ENCODE assay signal across 12 mouse cellular contexts in the genomic region with DNA sequence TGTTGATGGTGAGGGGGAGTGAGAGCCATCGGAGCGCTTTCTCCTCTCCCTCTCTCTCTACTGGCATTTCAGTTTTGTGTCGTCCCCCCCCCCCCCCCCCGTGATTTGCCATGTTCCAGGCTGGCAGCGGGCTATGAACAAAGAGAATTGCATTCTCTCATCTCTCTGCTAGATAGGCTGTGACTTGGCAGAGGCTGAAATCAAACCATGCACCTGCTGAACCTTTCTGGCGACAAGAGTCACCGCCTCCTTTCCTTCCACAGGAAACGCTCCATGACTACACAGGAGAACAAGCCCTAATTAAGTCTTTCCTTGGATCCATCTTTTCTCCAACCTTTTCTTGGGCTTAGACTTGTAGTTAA. TPM values are rescaled to one million over a fixed set of nuclear protein-coding genes. Genes with fewer than 3 reads are reported as not detected.
DNase-seq lines count a peak whose midpoint lies in the region; ATAC-seq and TF ChIP-seq lines count a peak whose summit lies in the region.
"Had no signal": no experiment of that assay in that cellular context is flagged by ENCODE, and none has a peak within 500 bp of the region (broad histone marks: within the 10 kb centered on the region; RNA-seq: fewer than 3 reads in every experiment).

No protein-coding gene starts in this region.

- H3K79me2 ChIP-seq in CH12.LX (replicated peaks; ENCODE audit: control insufficient read depth, extremely low read depth, insufficient read depth, poor library complexity, severe bottlenecking) = no peaks in the 10 kb centered on the region

- peaks cover 9% of the 10 kb centered on the region; the same call in 1 of the 2 replicates for H3K27me3 ChIP-seq in hindbrain, embryonic 10.5 days (ENCODE audit: insufficient read depth, poor library complexity, severe bottlenecking)
- no peaks in the 10 kb centered on the region for H3K27me3 ChIP-seq in hindbrain, embryonic 11.5 days (ENCODE audit: control insufficient read depth, insufficient read depth, low read length)
- H3K27me3 ChIP-seq in CH12.LX (replicated peaks) = no peaks in the 10 kb centered on the region
- H3K27me3 ChIP-seq in embryonic facial prominence, embryonic 14.5 days (replicated peaks; ENCODE audit: control insufficient read depth, insufficient read depth, low read length) = no peaks in the 10 kb centered on the region
- H3K27me3 ChIP-seq in intestine, embryonic 15.5 days (replicated peaks) = no peaks in the 10 kb centered on the region

- WGBS in hindbrain, embryonic 10.5 days = 49% methylated on average over 7 of the region's 8 CpGs
- 56% methylated on average over 6 of the region's 8 CpGs for WGBS in hindbrain, embryonic 11.5 days
- 48% methylated on average over 6 of the region's 8 CpGs for WGBS in embryonic facial prominence, embryonic 14.5 days
- WGBS in intestine, embryonic 15.5 days = 31% methylated on average over 7 of the region's 8 CpGs

- dilution Hi-C loops in CH12.LX (cut with MboI; ENCODE audit: extremely low pct_ligation_motif_present, extremely low pct_unique_long_range_greater_than_20kb, low sequenced_read_pairs) = no loop called here

- TF ChIP-seq EP300 in CH12.LX (IDR thresholded peaks at IDR 0.05; ENCODE audit: low read length) = no peak

- H3K4me2 ChIP-seq in hindbrain, embryonic 11.5 days (replicated peaks; ENCODE audit: low read depth, low read length) = no peak overlapping the region
- H3K4me2 ChIP-seq in CH12.LX (ENCODE audit: insufficient read depth, low read depth, poor library complexity, severe bottlenecking) = peak overlapping the region; percentile 73
- H3K4me2 ChIP-seq in embryonic facial prominence, embryonic 14.5 days (ENCODE audit: low read depth, low read length) = no peak overlapping the region
- H3K4me2 ChIP-seq in intestine, embryonic 15.5 days (replicated peaks) = peak overlapping the region; percentile 52

- in situ Hi-C loops in CH12.LX (cut with MboI; ENCODE audit: low pct_ligation_motif_present, low pct_unique_long_range_greater_than_20kb, low sequenced_read_pairs) = no loop called here

- ATAC-seq in hindbrain, embryonic 11.5 days (ENCODE audit: low FRiP score) = no peak
- ATAC-seq in embryonic facial prominence, embryonic 14.5 days (ENCODE audit: low read depth) = no peak
- peak; percentile 9; the same call in 1 of the 2 replicates for ATAC-seq in intestine, embryonic 15.5 days

- peak overlapping the region; percentile 66; the same call in 1 of the 2 replicates for H3K27ac ChIP-seq in hindbrain, embryonic 10.5 days
- no peak overlapping the region for H3K27ac ChIP-seq in hindbrain, embryonic 11.5 days (ENCODE audit: low read depth, low read length)
- H3K27ac ChIP-seq in CH12.LX (ENCODE audit: insufficient read depth, low read depth) = no peak overlapping the region
- no peak overlapping the region for H3K27ac ChIP-seq in embryonic facial prominence, embryonic 14.5 days (replicated peaks; ENCODE audit: low read depth, low read length)
- peak overlapping the region; percentile 85; the same call in 1 of the 2 replicates for H3K27ac ChIP-seq in intestine, embryonic 15.5 days
- H3K27ac ChIP-seq: layer of hippocampus, adult 2 months had no signal

- H3K9me3 ChIP-seq in hindbrain, embryonic 10.5 days = no peaks in the 10 kb centered on the region
- no peaks in the 10 kb centered on the region for H3K9me3 ChIP-seq in hindbrain, embryonic 11.5 days (ENCODE audit: control insufficient read depth, low read length)
- H3K9me3 ChIP-seq in CH12.LX (replicated peaks; ENCODE audit: low read length) = peaks cover 2% of the 10 kb centered on the region
- H3K9me3 ChIP-seq in embryonic facial prominence, embryonic 14.5 days (ENCODE audit: control insufficient read depth, low read length) = no peaks in the 10 kb centered on the region
- H3K9me3 ChIP-seq in intestine, embryonic 15.5 days = no peaks in the 10 kb centered on the region

- no peak for TF ChIP-seq CTCF in CH12.LX (conservative IDR thresholded peaks at IDR 0.05 in 1 of 2, IDR thresholded peaks at IDR 0.05 in 1 of 2; ENCODE audit: low read depth in 2 of 2, low read length in 2 of 2)

- no peak for TF ChIP-seq POLR2A in CH12.LX (IDR thresholded peaks at IDR 0.05; ENCODE audit: low read depth, low read length)

- peak overlapping the region; percentile 23; the same call in 1 of the 2 replicates for H3K4me3 ChIP-seq in hindbrain, embryonic 10.5 days
- H3K4me3 ChIP-seq in hindbrain, embryonic 11.5 days (ENCODE audit: low read depth, low read length) = no peak overlapping the region
- H3K4me3 ChIP-seq in CH12.LX (replicated peaks in 1 of 3; ENCODE audit: low read depth in 2 of 3, low read length in 2 of 3, poor library complexity in 1 of 3) = no peak overlapping the region
- H3K4me3 ChIP-seq in embryonic facial prominence, embryonic 14.5 days (ENCODE audit: low read depth, low read length) = no peak overlapping the region
- no peak overlapping the region for H3K4me3 ChIP-seq in intestine, embryonic 15.5 days (replicated peaks)
- H3K4me3 ChIP-seq: layer of hippocampus, adult 2 months had no signal

- no peak for TF ChIP-seq RAD21 in CH12.LX (IDR thresholded peaks at IDR 0.05; ENCODE audit: low read depth, low read length)

- H3K36me3 ChIP-seq in hindbrain, embryonic 10.5 days = no peaks in the 10 kb centered on the region
- no peaks in the 10 kb centered on the region for H3K36me3 ChIP-seq in hindbrain, embryonic 11.5 days (ENCODE audit: control insufficient read depth, insufficient read depth, low read length)
- no peaks in the 10 kb centered on the region for H3K36me3 ChIP-seq in CH12.LX (replicated peaks in 1 of 2; ENCODE audit: control insufficient read depth in 1 of 2, insufficient read depth in 1 of 2, low read length in 1 of 2)
- H3K36me3 ChIP-seq in embryonic facial prominence, embryonic 14.5 days (ENCODE audit: control insufficient read depth, insufficient read depth, low read length) = no peaks in the 10 kb centered on the region
- H3K36me3 ChIP-seq in intestine, embryonic 15.5 days = no peaks in the 10 kb centered on the region

- no peak for DNase-seq in hindbrain, embryonic 10.5 days (ENCODE audit: low spot score)
- DNase-seq in hindbrain, embryonic 11.5 days (ENCODE audit: low spot score) = no peak
- DNase-seq in CH12.LX (ENCODE audit: extremely low read depth) = no peak
- no peak for DNase-seq in embryonic facial prominence, embryonic 14.5 days (ENCODE audit: low spot score)
- DNase-seq in thymus, postnatal 10 days (ENCODE audit: low spot score in 2 of 2) = no peak
- no peak for DNase-seq in ovary, postnatal 10 days (ENCODE audit: low spot score)
- DNase-seq in c-Kit-positive CD71-positive TER-119-positive erythroid progenitor cells, embryonic 14.5 days (ENCODE audit: low spot score) = no peak
- DNase-seq: cerebellum, adult 8-10 months; gastrocnemius, postnatal 36 days; right cerebral cortex, postnatal 14 days had no signal

- H3K4me1 ChIP-seq in hindbrain, embryonic 10.5 days (replicated peaks) = peaks cover 28% of the 10 kb centered on the region
- no peaks in the 10 kb centered on the region for H3K4me1 ChIP-seq in hindbrain, embryonic 11.5 days (replicated peaks; ENCODE audit: control insufficient read depth, insufficient read depth, low read length)
- H3K4me1 ChIP-seq in CH12.LX (ENCODE audit: control insufficient read depth in 1 of 2, insufficient read depth in 2 of 2) = peaks cover 3 to 26% of the 10 kb centered on the region in 2 experiments; a peak in 2 of 4 replicates
- no peaks in the 10 kb centered on the region for H3K4me1 ChIP-seq in embryonic facial prominence, embryonic 14.5 days (ENCODE audit: control insufficient read depth, insufficient read depth, low read length)
- H3K4me1 ChIP-seq in intestine, embryonic 15.5 days (replicated peaks) = 0 out of 2 replicates have a peak, but pooled peaks cover 2% of the 10 kb centered on the region

- H3K9ac ChIP-seq in hindbrain, embryonic 11.5 days (ENCODE audit: low read depth, low read length) = no peak overlapping the region
- no peak overlapping the region for H3K9ac ChIP-seq in CH12.LX (ENCODE audit: insufficient read depth, low read depth)
- 0 out of 2 replicates have a peak overlapping the region, but pooled peaks have one; percentile 15 for H3K9ac ChIP-seq in embryonic facial prominence, embryonic 14.5 days (ENCODE audit: low read depth, low read length)
- 0 out of 2 replicates have a peak overlapping the region, but pooled peaks have one; percentile 13 for H3K9ac ChIP-seq in intestine, embryonic 15.5 days

TF ChIP-seq in CH12.LX, 34 proteins besides CTCF, POLR2A, EP300 and RAD21 (continues in another document):
- TF ChIP-seq ETS1 (conservative IDR thresholded peaks at IDR 0.05; ENCODE audit: low read depth, low read length) (no peak), GABPA (IDR thresholded peaks at IDR 0.05; ENCODE audit: insufficient replicate concordance, low read depth, low read length) (no peak), USF2 (conservative IDR thresholded peaks at IDR 0.05; ENCODE audit: low read depth, low read length) (no peak), ZMIZ1 (IDR thresholded peaks at IDR 0.05; ENCODE audit: low read depth, low read length) (no peak), MYC (IDR thresholded peaks at IDR 0.05; ENCODE audit: low read depth, low read length) (no peak), MEF2A (IDR thresholded peaks at IDR 0.05; ENCODE audit: borderline replicate concordance, low read depth, low read length) (no peak), CHD1 (IDR thresholded peaks at IDR 0.05; ENCODE audit: low read depth, low read length) (no peak), MXI1 (IDR thresholded peaks at IDR 0.05; ENCODE audit: low read depth, low read length) (no peak), SMC3 (IDR thresholded peaks at IDR 0.05; ENCODE audit: low read depth, low read length) (no peak), USF1 (IDR thresholded peaks at IDR 0.05; ENCODE audit: low read depth, low read length) (no peak)

RNA-seq across cellular contexts. Expression of gene Slc4a8, which starts 6.1 kb away (rescaled TPM):
- 9.5 and 10.0 TPM in 2 replicates for polyA plus RNA-seq in hindbrain, embryonic 10.5 days (2016; fragmentation: Nextera tagmentation; extraction: Ambion mirVana)
- 6.6 and 9.0 TPM in 2 replicates for polyA plus RNA-seq in hindbrain, embryonic 11.5 days (2014; fragmentation: Nextera tagmentation; extraction: Ambion mirVana)
- total RNA-seq in CH12.LX (2012; rRNA removed) (4.1 and 4.7 TPM in 2 replicates), CH12.LX (2014; rRNA removed) (5.1 and 7.0 TPM in 2 replicates)
- 7.2 and 9.6 TPM in 2 replicates for polyA plus RNA-seq in CH12.LX (2012; ENCODE audit: insufficient read length, low read depth)
- 3.1 and 4.3 TPM in 2 replicates for polyA plus RNA-seq in embryonic facial prominence, embryonic 14.5 days (2014; fragmentation: Nextera tagmentation; extraction: Ambion mirVana)
- 4.4 and 5.0 TPM in 2 replicates for polyA plus RNA-seq in intestine, embryonic 15.5 days (2015; fragmentation: Nextera tagmentation; extraction: Ambion mirVana)

RNA-seq across cellular contexts. Expression of gene Galnt6, which starts 26.3 kb away (rescaled TPM):
- 0.05 and 0.11 TPM in 2 replicates for polyA plus RNA-seq in hindbrain, embryonic 10.5 days (2016; fragmentation: Nextera tagmentation; extraction: Ambion mirVana)
- polyA plus RNA-seq in hindbrain, embryonic 11.5 days (2014; fragmentation: Nextera tagmentation; extraction: Ambion mirVana) = 0.14 and 0.15 TPM in 2 replicates
- 4.4 and 5.0 TPM in 2 replicates for total RNA-seq in CH12.LX (2012; rRNA removed)
- 0.58 and 0.62 TPM in 2 replicates for total RNA-seq in CH12.LX (2014; rRNA removed)
- polyA plus RNA-seq in CH12.LX (2012; ENCODE audit: insufficient read length, low read depth) = 2.0 TPM in 2 replicates
- 1.5 and 2.1 TPM in 2 replicates for polyA plus RNA-seq in embryonic facial prominence, embryonic 14.5 days (2014; fragmentation: Nextera tagmentation; extraction: Ambion mirVana)
- polyA plus RNA-seq in intestine, embryonic 15.5 days (2015; fragmentation: Nextera tagmentation; extraction: Ambion mirVana) = 4.2 and 4.3 TPM in 2 replicates

Comparison
In these comparisons a context has a peak if more than half of its experiments do, and no peak if none do; other contexts are left out.
1. H3K27ac ChIP-seq: peak in hindbrain, embryonic 10.5 days (single experiment) and intestine, embryonic 15.5 days (single experiment); none in hindbrain, embryonic 11.5 days (single experiment), CH12.LX (single experiment) and embryonic facial prominence, embryonic 14.5 days (single experiment).
2. H3K4me2 ChIP-seq: peak in CH12.LX (single experiment) and intestine, embryonic 15.5 days (single experiment); none in hindbrain, embryonic 11.5 days (single experiment) and embryonic facial prominence, embryonic 14.5 days (single experiment).
3. H3K9ac ChIP-seq: peak in embryonic facial prominence, embryonic 14.5 days (single experiment) and intestine, embryonic 15.5 days (single experiment); none in hindbrain, embryonic 11.5 days (single experiment) and CH12.LX (single experiment).